Mouse (Mus musculus): ENCODE measurements around the gene Wipf1.
"Not testable (repeated sequence)": the region's sequence is repeated elsewhere in the genome, so short reads cannot be mapped to it uniquely, and the experiment has no call there.

Gene Wipf1

DNA sequence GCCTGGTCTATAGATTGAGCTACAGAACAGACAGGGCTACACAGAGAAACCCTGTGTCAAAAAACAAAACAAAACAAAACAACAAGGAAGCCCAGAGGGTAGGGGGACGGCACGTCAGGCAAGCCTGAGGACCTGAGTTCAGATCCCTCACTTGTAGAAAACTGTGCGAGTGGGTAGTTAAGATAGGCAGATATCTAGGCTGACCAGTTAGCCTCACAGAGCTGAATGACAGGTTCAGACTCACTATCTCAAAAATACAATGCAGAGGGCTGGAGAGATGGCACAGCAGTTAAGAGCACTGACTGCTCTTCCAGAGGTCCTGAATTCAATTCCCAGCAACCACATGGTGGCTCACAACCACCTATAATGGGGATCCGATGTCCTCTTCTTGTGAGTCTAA, 23.2 kb downstream of the Wipf1 start:
- DNase-seq: not testable (repeated sequence)

DNA sequence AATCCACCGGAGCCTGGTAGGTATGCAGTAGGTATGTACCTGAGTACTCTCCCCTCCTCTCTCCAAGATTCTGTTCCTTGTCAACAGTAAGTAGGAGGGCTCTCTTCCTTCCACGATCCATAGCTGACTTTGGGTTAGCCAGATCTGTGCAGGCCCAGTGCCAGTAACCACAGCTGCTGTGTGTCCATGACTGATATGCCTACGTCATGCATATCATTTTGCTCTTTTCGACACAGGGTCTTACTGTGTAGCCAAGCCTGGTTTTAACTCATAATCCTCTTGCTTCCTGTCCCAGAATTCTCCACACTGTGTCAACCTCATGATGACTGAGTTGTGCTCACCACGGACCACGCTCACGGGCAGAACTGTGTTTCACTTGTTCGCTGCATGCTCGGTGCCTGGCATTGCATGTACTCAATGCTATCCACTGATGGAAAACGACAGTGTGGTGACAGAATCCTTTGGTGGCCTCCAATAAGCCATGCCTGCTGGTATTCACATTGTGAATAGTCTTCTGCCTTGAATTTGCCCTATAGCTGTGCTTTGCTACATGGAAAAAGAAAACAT, 26.6 kb downstream of the Wipf1 start:
- no peak for DNase-seq

DNA sequence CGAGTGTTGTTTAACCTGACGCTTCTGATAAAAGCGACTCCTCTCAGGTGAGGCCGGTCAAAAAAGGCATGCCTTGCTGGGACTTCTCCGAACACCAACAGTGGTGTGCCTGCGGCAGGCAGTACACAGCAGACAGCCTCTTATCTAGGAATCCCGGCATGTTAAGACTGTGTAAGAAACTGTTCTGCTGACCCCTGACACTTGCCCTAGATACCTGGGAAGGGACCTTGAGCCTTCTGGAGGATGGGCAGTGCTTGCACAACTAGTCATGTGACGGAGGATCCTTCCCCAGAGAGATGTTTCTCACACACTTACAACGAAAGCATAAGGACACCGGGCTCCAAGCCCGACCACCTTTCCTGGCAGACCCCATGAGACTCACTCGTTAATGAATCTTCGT, 28.7 kb downstream of the Wipf1 start:
- no peak for DNase-seq

DNA sequence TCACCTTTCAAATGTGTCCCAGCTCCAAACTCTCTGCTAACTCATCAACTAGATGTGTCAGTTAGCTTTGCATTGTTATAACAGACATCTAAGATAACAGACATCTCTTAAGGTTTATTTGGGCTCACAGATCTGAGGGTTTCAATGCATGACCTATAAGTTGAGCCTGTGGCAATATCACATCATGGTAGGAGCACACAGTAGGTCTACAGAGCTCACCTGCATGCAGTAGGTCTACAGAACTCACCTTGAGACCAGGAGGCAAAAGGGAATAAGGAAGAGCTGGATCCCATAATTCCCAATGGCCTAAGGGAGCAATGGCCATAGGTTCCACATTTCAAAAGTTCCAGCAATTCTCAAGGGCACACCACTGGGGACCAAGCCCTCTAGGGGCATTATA, 31.2 kb downstream of the Wipf1 start:
- no peak for DNase-seq

DNA sequence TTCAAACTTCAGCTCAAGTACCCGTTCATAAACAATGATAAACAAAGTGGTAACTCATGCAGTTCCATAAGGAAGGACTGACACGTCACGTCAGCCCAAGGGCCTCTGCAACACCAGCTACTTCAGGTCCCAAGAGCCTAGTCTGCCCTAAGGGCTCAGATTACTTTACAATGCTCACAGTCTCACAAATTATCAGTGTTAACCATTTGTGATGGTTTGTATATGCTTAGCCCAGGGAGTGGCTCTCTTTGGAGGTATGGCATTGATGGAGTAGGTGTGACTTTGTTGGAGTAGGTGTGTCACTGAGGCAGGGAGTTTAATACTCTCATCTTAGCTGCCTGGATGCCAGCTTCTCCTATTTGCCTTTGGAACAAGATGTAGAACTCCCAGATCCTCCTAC, 32.0 kb downstream of the Wipf1 start:
- no peak for DNase-seq

DNA sequence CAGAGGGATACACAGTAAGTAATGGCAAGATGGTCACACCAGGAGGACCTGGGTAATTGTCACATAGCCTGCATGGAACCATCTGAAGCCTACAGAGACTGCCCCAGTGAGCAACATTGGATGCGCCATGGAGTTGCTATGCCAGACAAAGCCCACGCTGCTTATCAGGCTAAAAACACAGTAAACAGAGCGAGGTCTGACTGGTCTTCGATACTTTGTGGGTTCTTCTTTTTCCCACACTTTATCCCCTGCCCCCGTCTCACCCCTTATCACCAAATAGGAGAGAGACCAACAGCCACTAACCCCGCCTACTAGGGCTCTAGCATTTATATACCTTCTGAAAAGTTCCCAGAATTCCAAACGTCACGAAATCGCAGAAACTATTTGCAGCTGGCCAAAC, 32.6 kb downstream of the Wipf1 start:
- DNase-seq: no peak

DNA sequence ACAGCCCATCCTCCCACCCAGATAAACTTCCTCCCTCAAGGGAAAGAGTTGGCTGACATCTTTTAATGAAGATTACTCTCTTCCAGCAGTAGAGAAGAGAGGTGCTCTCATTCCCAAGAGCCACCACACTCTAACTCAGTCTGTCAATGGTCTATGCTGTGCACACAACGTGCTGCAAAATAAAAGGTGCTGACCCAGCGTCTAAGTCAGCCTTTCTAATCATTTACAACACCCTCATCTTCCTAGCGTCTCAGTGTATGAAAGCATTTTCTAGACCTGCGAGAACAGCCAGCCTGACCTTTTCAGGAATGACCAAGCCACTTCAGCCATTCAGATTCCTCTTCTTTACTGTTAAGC, 33.2 kb downstream of the Wipf1 start:
- no peak for DNase-seq

DNA sequence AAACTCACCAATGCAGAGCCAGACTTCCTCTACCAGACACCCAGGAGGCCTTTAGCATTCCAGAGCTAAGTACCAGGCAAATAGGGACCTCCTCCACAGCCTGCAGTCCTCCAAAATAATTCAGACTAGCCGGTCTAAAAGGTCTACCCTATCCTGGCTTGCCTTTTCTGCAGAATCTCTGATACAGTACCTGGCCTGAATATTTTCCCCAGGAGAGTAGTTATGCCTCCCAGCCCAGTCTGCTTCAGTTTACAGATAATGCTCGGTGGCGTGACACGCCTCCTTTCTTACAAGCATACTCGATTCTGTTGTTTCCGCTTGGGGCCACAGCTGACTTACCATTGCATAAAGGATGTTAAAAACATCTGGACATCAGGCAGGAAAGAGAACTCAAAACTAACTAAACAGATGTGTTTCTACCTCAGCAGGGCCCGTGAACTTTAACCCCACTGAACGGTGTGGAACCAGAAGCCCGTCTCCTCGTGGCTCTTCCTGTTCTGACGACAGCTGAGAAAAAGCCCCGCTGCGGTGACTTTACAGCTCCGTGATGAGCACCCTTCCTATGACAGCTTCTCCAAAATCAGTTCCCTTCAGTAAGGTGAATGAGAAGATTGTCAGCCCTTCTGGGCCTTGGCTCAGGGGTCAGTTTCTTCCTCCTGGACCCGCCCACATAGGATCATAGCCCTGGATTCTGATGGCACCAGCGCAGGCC, 33.8 kb downstream of the Wipf1 start:
- peak; percentile 39 to 46 for DNase-seq

DNA sequence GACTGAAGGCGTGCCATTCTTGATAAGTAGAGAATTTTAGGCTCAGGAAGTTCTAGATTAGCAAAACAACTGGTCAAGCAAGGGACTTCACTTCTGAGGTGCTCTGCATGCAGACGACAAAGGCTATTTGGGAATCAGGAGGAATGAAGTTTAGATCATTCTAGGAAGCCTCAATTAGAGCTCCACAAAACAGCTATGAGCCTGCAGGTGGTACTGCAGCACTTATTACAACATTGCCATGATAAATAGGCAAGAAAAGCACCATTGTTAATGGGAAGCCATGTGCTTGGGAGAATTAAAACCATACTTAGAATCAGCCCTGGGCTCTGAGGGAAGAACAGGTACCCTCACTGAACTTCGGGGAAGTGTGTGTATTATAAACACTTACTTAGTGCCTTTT, 36.0 kb downstream of the Wipf1 start:
- DNase-seq: no peak

DNA sequence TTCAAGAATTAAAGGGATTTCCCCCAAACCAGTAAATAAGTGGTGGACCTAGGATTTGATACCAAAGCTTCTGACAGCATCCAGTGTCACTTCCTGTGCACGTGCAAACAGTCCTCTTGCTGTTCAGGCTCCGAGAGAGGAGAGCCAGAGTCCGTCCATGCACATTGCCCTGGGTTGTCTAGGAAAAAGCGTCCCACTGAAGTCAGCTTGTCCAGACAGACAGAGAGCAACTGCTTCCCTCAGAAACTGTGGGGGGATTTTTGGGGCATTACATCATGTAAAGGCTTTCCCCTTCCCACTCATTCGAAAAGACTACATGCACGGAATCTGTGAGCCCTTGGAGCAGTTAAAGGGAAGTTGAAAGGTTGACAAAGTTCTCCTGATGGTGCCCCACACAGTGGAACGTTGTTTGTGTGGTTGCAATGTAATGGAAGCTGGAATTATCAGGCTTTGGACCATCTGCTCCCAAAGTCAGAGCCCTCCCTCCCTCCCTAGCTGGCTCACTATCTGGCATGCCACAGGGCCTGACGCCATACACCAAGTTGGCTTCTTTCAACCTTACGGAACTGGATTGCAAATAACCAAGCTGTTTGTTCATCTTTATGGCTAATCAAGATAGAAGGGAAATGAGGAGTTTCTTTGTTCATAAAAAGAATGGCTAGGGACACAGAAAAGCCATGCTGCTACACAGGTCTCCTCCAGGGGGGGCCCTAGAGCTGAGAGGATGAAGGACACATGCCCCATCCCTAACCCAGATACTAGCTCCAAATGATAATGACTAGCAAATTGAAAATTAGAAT, 37.9 kb downstream of the Wipf1 start:
- DNase-seq: peak; percentile 35 to 73

DNA sequence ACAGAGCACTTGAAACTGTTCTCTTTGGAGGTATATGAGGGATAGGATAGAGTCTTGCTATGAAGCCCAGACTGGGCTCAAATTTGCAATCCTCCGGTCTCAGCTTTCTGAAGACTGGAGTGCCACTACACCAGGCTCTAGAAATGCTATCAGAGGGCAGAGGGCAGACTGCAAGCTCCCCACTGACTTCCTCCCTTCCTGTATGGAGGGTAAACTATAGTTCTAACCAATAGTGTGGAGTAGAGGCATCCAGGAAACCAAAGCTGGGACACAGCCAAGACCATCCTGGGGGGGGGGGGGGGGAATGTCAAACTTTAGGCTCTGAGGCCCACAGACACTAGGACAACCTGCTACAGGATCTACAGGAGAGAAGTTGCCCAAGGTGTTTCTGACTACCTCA, 39.1 kb downstream of the Wipf1 start:
- no peak for DNase-seq

DNA sequence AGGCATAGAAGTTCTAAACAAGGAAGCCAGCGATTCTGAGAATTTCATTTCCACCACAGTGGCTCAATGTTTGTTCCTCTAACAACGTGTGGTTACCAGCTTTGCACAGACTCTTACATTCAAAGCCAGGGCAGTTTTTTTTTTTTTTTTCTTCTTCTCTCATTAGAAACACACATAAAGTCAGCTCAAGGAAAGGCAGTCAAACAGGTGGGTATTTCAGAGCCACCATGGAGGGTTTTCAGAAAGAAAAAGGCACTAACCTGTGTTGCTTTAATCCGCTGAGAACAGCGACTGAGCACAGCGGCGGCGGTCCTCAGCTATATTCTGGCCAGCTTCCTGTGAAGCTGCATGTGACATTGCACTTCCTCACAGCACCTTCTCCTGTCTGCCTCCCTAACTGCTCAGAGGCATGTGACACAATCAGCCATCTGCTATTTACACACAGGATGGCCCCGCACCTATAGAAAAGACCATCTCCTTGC, 43.4 kb downstream of the Wipf1 start:
- peak; percentile 55 to 59 for DNase-seq

DNA sequence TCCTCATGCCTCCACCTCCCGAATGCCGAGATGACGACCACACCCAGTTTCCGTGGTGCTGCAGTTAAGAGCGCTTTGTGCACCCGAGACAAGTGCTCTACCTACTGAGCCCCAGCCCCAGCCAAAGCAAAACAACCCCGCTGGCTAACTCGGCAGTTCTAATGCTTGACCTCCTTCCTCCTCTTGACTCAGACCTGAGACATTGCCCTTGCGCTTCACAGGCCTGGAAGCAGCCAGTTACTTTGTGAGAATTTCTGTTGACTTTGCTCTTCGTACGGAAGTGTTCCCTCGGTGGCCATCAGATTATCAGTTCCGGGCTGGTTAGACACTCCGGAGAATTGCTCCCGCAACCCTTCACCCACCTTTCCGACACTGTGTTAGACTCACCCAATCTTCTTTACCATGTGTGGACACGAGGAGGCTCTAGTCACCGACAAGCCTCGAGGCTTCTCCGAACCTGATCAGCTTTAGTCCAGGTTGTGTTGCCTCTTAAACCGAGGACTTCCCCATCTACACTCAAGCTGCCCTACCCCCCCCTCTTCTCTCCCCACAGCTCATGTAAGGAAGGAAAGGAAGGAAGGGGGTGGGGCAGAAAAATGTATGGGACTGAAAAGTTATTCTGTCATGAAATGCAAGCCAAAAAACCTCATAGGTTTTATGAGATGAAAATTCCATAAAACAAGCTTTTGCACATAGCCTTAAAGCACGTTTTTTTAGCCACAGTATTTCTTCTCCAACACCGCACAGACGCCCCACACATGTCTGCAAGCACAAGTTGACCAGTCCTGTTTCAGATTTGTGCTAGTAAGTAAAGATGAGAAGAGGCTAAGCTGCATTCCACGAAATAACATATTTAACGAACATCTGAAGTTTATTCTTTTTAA, 44.1 kb downstream of the Wipf1 start:
- peak; percentile 43 to 55 for DNase-seq

DNA sequence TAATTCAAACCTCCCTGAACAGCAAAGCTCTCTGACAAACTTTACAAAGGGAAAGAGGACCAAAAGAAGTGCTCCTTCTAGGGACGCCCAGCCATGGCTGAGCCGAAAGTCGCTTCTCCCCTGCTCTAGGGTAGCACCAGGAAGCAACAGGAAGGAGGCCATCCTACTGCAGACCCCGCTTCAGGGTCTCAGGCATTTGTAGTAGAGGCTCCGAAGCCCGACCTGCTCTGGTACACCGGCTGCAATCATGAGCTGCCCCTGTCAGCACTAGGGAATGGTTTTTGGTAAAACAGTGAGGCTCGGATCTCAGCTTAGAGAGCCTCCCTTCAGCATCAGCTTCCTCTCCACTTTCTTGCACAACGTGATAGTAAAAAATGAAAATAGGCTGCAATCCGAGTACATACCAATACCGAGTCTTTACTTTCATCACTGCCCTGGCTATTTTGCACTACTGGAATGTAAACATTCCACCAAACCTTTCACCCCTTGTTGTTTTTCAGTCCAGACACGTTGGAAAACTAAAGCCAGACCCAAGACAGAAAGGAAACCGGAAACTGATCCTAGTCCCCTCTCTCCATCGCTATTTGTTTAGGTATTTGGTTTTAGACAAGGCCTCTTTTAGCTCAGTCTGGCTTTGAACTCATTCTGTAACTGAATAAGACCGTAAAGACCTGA, 44.8 kb downstream of the Wipf1 start:
- no peak for DNase-seq

DNA sequence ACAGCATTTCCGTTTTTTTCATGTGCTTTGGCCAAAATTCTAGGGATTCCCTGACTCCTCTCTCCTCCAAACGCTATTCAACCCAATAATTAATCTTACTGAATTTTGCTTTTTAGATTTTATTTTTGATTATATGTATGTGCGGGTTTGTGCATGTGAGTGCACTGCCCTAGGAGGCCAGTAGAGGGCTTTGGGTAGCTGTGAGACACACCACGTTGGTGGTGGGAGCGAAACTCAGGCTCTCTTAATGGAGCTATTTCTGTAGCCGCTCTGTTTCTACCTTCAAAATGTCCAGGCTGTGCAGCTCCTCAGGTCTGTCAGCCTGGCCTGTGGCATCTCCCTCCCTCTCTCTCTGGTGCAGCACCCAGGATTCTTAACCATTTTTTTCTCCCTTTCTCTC, 50.7 kb downstream of the Wipf1 start:
- DNase-seq: no peak

DNA sequence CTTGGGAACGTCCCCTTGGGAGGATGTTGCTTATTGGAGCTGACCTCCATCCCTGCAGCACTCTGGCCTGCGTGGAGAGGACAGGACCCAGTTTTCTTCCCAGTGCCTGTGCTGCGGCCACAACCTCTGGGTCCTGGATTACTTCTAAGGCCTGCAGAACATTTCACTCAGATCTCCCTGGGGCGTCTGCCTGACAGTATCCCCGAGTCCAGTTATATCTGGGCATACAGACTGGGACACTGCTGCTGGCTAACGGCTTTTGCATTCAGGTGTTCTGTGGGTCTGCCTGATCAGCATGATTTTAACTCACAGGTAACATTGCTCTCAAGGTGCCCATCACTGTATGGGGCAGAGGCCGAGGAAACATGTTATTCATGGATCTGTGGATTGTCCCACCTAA, 52.0 kb downstream of the Wipf1 start:
- DNase-seq: no peak

DNA sequence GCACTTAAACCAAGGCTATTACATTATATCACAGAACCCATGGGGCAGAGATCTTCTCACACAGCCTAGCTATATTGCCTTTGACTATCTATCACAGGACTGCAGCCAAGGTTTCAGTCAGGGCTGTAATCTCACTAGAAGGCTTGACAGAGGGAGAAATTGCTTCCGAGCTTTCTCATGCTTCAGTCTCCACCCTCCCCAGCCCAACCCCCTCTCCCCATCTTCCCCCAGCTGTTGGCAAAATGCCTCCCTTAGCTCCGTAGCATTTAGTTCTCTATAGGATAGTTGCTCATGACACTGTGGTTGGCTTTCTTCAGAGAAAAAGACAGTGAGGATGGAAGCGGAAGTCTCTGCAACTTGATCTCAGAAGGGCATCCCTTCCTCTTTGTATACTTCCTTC, 54.0 kb downstream of the Wipf1 start:
- no peak for DNase-seq

DNA sequence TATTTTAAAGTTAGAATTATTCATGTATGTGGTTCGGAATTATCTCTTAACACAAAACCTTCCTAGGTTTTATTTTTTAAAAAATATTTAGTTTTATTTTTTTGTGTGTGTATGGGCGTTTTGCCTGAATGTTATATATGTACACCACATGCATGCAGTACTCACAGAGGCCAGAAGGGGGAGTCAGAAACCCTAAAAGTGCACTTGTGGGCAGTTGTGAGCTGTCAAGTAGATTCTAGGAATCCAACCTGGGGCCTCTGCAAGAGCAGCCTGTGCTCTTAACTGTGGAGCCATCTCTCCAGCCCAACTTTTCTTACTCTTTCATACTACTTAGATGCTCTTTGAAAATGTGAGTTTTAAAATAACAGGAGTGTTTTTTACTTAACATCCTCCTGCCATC, 57.4 kb downstream of the Wipf1 start:
- DNase-seq: no peak

DNA sequence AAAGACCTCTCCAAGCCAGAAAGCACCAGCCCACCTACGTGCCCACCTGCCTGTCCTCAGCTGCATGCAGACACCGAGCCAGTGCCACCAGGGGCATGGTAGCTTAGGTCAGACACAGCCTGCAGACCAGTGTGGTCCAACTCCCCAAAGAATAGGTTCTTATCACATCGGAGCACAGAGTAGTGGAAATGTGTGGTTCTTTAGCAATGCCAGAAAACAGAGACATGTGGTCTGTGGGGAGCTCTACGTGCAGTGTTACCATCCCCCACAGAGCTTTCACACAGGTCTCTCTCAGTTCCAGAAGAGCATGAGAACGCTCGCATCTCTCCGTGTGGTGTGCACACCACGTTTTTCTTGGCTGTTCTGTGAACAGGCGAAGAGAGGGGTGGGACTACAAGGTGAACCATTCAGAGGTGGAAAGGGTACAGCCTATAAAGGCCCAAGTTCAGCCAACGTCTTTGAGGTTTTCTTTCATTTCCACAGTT, 59.3 kb downstream of the Wipf1 start:
- no peak for DNase-seq

DNA sequence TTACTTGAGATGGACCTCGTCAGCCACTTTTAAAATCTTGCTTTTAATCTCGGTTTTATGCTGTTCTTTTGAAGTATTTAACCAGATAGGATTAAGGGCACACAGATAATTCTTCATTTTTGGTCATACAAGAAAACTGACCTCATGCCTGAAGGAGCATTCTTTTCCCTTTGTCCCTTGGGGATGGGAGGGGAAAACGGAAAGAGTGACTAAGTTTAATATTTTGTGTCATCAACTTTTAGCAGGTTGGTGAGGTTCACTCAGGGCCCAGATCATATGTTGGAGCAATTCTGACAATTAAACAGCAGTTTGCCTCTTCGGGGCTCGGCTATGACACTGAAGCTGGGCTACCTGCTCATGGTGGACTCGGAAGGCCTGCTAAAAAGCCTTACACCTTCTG, 60.0 kb downstream of the Wipf1 start:
- no peak for DNase-seq

DNA sequence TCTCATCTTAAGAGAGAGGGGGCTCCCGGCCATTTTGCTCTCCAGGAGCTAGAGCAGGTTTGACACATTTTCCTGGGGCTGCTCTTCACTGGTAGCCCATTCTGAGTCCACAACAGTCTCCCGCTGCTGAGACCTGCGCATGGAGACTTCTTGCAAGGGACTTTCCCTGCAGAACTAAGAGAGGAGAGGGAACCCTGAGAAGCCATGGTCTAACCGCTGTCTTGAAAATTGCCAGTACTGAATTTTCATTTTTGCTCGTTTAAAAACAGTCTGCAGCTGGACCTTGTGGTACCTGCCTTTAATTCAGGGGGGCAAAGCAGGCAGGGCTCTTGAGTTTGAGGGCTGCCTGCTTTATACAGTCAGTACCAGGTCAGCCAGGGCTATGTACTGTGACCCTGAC, 60.5 kb downstream of the Wipf1 start:
- DNase-seq: no peak

DNA sequence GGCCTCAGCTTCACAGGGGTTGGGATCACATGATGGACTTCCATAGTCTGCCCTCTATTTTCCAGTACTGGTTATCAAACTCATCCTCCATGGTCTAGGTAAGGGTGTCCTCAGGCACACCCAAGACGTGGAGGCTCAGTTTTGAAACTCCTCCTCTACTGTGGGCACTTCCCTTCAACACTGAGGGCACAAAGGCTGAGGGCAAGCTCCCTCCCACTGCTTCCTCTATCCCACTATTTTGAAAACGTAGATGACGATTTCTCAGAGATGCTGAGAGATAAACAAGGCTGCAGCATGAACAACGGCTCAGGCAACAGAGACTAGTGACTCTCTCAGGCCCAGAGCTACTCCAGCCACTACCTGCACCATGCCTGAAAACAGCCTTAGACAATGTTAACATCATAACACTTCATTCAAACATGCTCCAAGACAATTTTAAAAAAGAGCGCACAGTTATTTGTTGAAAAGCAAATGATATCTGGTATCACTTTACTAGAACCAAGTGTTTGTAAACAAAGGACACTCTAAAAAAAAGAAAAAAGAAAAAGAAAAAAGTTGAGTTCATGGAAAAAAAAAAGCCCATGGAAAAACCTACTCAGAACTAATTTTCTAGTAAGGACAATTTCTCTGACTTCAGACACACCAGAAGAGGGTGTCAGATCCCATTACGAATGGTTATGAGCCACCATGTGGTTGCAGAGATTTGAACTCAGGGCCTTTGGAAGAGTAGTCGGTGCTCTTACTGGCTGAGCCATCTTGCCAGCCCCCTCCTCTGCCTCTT, 62.3 kb downstream of the Wipf1 start:
- no peak for DNase-seq

Data from spleen, adult 18-20 months (tissue).